Mouse (Mus musculus): Measurements from ENCODE around the gene Snrnp200.

DNA sequence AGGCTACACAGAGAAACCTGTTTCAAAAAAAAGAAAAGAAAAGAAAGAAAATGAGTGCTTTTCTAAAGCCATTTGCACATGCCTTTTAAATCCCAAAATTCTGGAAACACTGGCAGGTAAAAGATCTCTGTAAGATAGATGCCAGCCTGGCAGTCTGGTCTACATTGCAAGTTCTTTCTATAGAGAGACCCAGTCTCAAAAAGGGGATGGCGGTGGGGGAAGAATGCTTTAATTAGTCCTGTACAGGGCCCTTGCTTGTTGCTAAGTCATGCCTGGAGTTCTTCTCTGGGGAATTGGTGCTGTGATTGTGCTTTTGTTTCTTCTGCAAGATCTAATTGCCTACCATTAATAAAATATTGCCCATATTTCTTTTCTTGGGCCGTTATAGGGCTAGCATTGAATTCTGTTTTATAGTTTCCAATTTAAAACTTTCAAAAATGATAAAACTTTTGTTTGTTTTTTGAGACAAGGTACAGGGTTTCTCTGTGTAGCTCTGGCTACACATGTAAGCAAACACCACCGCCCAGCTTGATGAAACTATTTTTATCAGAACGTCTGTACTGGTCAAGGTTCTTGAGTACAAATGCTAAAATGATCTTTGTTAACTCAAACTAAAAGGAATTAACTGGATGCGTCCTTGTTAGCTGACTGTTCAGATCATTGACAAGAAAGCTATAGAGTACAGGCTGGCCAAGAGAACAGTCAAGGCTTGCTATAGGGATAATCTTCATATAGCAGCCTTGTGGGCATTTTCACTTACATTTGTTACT, 67.5 kb downstream of the Snrnp200 start:
- TF ChIP-seq POLR2A (IDR thresholded peaks at IDR 0.05; ENCODE audit: control insufficient read depth, extremely low read depth, insufficient read depth, low read length, poor library complexity): no peak
- TF ChIP-seq CTCF (IDR thresholded peaks at IDR 0.05; ENCODE audit: borderline replicate concordance, control insufficient read depth, extremely low read depth, insufficient read depth, low read length, poor library complexity): no peak
